Mouse (Mus musculus) embryonic stem cell, embryonic (primary cell): ENCODE results near the gene Zfp691.

ENCODE experiments used
- CTCF ChIA-PET, 4 experiments: fragments of 300-600 bp in 2 of 4; fragments of 350-600 bp in 2 of 4; sonication (Branson Sonifier 250); formaldehyde crosslinking; loops; one replicate each; lab custom pipeline; 2022; ENCODE audit warnings: inconsistent platforms in 2 of 4; lab: Charles Lee
- POLR2A ChIA-PET, 4 experiments: fragments of 300-600 bp in 2 of 4; fragments of 350-600 bp in 2 of 4; sonication (Branson Sonifier 250); formaldehyde crosslinking; loops; one replicate each; lab custom pipeline; 2022; ENCODE audit warnings: antibody characterized with exemption in 4 of 4, inconsistent platforms in 1 of 4; lab: Charles Lee

Zfp691 gene

GRCm38 (mm10) chr4:119183525-119183924 is 9.5 kb upstream of the Zfp691 start:
- POLR2A ChIA-PET, result interaction anchor here in 3 of 4 experiments (0.7 to 2.1 kb wide), 6 partner anchors 10 to 75 kb away, joined by 3 to 6 read pairs (median 3); partner anchors contain the start of genes Slc2a1 (in 1 of the 3) and Svbp (in 1 of the 3)

DNA sequence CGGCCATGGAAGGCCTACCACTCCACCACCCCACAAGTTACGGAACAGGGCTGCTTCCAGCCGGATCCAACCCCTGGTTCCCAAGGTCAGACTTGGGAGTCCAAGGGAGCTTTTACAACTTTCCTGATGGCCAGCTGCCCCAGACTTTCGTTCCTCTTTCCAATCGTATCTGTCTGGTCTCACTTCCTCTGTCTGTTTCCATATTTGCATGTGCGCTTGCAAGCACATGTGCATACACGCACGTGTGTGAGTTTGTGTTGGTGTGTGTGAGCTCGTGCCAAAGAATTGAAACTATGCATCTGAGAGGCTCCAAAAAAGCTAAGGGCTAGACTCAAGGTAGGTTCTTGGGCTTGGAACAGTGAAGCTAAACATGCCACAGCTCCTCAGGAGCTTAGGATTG is 7.5 kb upstream of the Zfp691 start:
- ChIA-PET POLR2A (interaction anchor here in 2 of 4 experiments (0.6 to 1.3 kb wide), 4 partner anchors 8 to 58 kb away, joined by 3 to 4 read pairs (median 4); no protein-coding TSS in a partner anchor), CTCF (interaction anchor here in 2 of 4 experiments (0.8 to 1.8 kb wide), 3 partner anchors 22 to 178 kb away, joined by 3 to 5 read pairs (median 3); no protein-coding TSS in a partner anchor)

More at GRCm38 (mm10) chr4:119183525-119183924, 9.5 kb upstream of the Zfp691 start:
- CTCF ChIA-PET, result interaction anchor here in 2 of 4 experiments (0.6 to 1.7 kb wide), 4 partner anchors 20 to 818 kb away, joined by 3 to 4 read pairs (median 3); no protein-coding TSS in a partner anchor

DNA sequence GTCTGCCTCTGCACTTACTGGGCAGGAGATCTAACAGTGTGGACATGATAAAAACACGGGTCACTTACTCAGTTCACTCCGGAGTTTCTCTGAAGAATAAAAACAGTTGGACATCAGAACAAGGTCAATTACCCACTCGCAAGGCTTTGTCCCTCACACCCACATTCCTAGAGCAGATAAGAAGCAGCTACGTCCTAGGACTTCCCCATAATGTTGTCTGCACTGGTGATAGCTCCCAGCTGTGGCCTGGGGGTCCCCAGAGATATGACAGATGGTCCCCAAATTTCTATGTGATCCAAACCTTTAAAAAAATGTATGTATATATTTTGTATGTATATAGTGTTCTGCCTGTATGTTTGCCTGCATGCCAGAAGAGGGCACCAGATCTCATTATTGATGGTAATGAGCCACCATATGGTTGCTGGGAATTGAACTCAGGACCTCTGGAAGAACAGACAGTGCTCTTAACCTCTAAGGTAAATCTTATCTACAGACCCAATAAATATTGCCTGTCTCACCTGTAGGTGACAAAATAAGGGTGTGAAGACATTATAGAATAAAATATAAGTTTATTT is 6.2 kb upstream of the Zfp691 start:
- CTCF ChIA-PET, result interaction anchor here in 1 of 4 experiments (2.0 kb wide), 1 partner anchor 10 kb away, joined by 6 read pairs; no protein-coding TSS in a partner anchor
- POLR2A ChIA-PET, result interaction anchor here in 2 of 4 experiments (0.9 to 1.5 kb wide), 3 partner anchors 10 to 72 kb away, joined by 3 to 4 read pairs (median 3); partner anchors contain the start of gene Slc2a1 (in 1 of the 2)

GRCm38 (mm10) chr4:119178331-119178730 is 4.3 kb upstream of the Zfp691 start:
- POLR2A ChIA-PET, result interaction anchor here in 3 of 4 experiments (0.6 to 1.3 kb wide), 5 partner anchors 17 to 70 kb away, joined by 3 to 4 read pairs (median 3); partner anchors contain the start of genes Slc2a1 (in 2 of the 3) and Svbp (in 1 of the 3)
- CTCF ChIA-PET, result interaction anchor here in 2 of 4 experiments (0.8 to 2.0 kb wide), 4 partner anchors 8 to 191 kb away, joined by 3 to 6 read pairs (median 4); no protein-coding TSS in a partner anchor

- ChIA-PET POLR2A (interaction anchor here in 3 of 4 experiments (0.6 to 1.3 kb wide), 6 partner anchors 18 to 98 kb away, joined by 3 to 4 read pairs (median 3); partner anchors contain the start of genes Slc2a1 (in 2 of the 3) and Svbp (in 1 of the 3)), CTCF (interaction anchor here in 2 of 4 experiments (0.6 to 1.6 kb wide), 5 partner anchors 12 to 192 kb away, joined by 3 to 5 read pairs (median 3); no protein-coding TSS in a partner anchor)
Measured at GRCm38 (mm10) chr4:119177702-119178101, 3.7 kb upstream of the Zfp691 start.

DNA sequence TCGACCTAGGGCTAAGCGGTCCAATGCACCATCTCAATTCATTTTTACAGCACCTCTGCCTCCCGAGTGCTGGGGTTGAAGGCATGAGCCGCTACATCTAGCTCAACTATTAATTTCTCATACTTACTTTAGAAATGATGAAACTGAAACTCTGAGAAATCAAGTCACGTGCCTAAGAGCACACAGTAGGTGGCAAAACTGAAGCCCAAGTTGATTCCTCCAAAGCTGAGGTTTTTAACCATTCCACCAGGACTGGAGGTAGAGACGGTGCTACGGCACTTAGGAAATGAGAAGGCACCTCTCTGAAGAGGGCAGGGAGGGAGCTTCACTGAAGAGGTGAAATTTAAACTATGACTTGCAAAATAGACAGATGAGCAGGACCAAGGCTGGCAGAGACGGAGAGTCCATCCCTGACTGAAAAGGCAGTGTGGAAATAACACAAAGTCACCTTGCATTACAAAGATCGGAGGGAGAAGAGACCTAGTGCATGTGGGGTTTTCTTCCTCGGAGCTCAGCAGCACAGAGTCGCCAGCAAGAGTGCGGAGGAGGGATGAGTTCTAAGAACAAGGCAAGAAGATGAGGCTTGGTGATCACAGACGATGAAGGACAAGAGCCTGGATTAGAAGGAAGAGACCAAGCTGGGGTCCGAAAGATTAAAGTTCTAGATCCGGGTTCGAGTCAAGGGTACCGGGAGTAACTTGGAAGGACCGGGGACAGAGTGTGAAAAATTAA is 910 bp downstream of the Zfp691 start:
- ChIA-PET CTCF (interaction anchor here (0.6 to 2.8 kb wide), 14 partner anchors 10 to 594 kb away, joined by 3 to 14 read pairs (median 4); partner anchors contain the start of gene Slc2a1 (in 1 of the 4)), POLR2A (interaction anchor here (0.5 to 2.7 kb wide), 23 partner anchors 9 to 197 kb away, joined by 3 to 20 read pairs (median 5); partner anchors contain the start of genes AU022252 (in 2 of the 4), P3h1 (in 2 of the 4), Slc2a1 (in 2 of the 4) and Svbp (in 1 of the 4))

GRCm38 (mm10) chr4:119167663-119168062 is 6.3 kb downstream of the Zfp691 start:
- CTCF ChIA-PET, result interaction anchor here in 3 of 4 experiments (1.0 to 2.0 kb wide), 20 partner anchors 10 to 589 kb away, joined by 3 to 16 read pairs (median 4); no protein-coding TSS in a partner anchor

GRCm38 (mm10) chr4:119167068-119167467 is 6.9 kb downstream of the Zfp691 start:
- ChIA-PET POLR2A (interaction anchor here in 3 of 4 experiments (0.6 to 1.6 kb wide), 13 partner anchors 24 to 544 kb away, joined by 3 to 13 read pairs (median 4); partner anchors contain the start of genes Slc2a1 (in 1 of the 3) and Tmem269 (in 1 of the 3)), CTCF (interaction anchor here (0.6 to 2.0 kb wide), 26 partner anchors 9 to 588 kb away, joined by 3 to 16 read pairs (median 4); partner anchors contain the start of gene Svbp (in 1 of the 4))

More at GRCm38 (mm10) chr4:119167663-119168062, 6.3 kb downstream of the Zfp691 start:
- POLR2A ChIA-PET, result interaction anchor here in 3 of 4 experiments (0.6 to 1.6 kb wide), 9 partner anchors 25 to 168 kb away, joined by 3 to 13 read pairs (median 4); partner anchors contain the start of genes Slc2a1 (in 1 of the 3) and Tmem269 (in 1 of the 3)

DNA sequence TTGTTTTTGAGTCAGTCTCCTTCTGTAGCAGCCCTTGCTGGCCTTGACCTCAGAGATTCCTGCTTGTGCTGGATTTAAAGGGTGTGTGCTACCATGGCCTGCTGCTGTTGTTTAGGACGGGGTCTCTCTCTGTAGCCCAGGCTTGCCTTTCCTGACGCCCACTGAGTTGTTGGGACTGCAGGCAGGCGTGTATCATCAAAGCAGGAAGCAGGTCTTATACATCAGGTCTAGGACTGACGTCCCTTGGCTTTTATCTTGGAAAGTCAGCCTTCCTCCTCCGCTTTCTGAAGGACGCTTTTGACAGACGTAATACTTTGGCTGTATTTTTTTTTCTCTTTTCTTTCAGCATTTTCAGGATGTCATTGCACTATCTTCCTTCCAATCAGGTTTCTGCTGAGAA is 8.1 kb downstream of the Zfp691 start:
- ChIA-PET CTCF (interaction anchor here in 3 of 4 experiments (0.6 to 1.7 kb wide), 10 partner anchors 9 to 521 kb away, joined by 3 to 9 read pairs (median 4); partner anchors contain the start of genes AU022252 (in 1 of the 3), P3h1 (in 1 of the 3), Svbp (in 1 of the 3) and Tmem269 (in 1 of the 3)), POLR2A (interaction anchor here in 3 of 4 experiments (0.7 to 1.6 kb wide), 6 partner anchors 24 to 1590 kb away, joined by 3 to 13 read pairs (median 4); partner anchors contain the start of gene Slc2a1 (in 1 of the 3))

DNA sequence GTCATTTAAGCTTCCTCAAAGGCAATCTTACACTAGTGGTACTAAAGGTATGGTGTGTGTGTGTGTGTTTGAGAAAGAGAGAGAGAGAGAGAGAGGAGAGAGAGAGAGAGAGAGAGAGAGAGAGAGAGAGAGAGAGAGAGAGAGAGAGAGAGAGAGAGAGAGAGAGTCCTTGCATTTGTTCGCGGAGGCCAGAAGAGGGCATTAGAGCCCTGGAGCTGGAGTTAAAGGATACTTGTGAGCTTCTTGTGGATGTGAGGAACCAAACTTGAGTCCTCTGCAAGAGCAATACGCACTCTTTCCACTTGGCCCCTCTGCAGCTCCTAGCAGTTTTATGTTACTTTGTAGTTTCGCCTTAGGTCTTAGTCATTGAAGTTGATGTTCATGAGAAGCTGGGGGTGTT is 11.0 kb downstream of the Zfp691 start:
- ChIA-PET CTCF (interaction anchor here (0.5 to 1.7 kb wide), 39 partner anchors 9 to 1067 kb away, joined by 3 to 12 read pairs (median 4); partner anchors contain the start of genes AU022252 (in 1 of the 4) and Slc2a1 (in 1 of the 4)), POLR2A (interaction anchor here in 3 of 4 experiments (0.6 to 1.9 kb wide), 17 partner anchors 10 to 161 kb away, joined by 3 to 11 read pairs (median 4); partner anchors contain the start of gene Slc2a1 (in 2 of the 3))

- POLR2A ChIA-PET, result interaction anchor here in 1 of 4 experiments (0.9 to 1.9 kb wide), 3 partner anchors 34 to 150 kb away, joined by 3 to 4 read pairs (median 3); no protein-coding TSS in a partner anchor
- CTCF ChIA-PET, result interaction anchor here in 1 of 4 experiments (1.2 kb wide), 1 partner anchor 9 kb away, joined by 3 read pairs; no protein-coding TSS in a partner anchor
Measured at GRCm38 (mm10) chr4:119161358-119161757, 12.6 kb downstream of the Zfp691 start.

DNA sequence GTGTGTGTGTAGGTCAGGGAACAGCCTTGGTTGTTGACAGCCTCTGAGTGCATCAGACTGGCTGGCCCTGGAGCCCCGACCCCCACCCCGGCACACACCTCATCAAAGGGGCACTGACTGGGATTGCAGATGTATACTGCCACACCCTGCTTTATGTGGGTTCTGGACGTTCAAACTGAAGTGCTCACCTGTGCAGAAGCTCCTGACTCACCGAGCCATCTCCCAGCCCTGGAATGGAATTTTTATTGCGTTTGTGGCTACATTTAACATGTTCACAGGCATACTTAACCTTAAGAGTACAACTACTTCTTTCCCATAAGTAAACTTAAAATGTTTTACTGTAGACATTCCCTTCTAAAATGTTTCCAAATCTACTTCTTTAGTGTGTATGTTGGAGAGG is 16.1 kb downstream of the Zfp691 start:
- CTCF ChIA-PET, result interaction anchor here (0.6 to 2.6 kb wide), 35 partner anchors 8 to 1460 kb away, joined by 3 to 37 read pairs (median 6); partner anchors contain the start of genes AU022252 (in 2 of the 4), P3h1 (in 2 of the 4), Slc2a1 (in 1 of the 4) and Svbp (in 1 of the 4)
- POLR2A ChIA-PET, result interaction anchor here in 3 of 4 experiments (0.7 to 2.8 kb wide), 7 partner anchors 15 to 978 kb away, joined by 3 to 12 read pairs (median 3); partner anchors contain the start of genes AU022252 (in 2 of the 3) and P3h1 (in 2 of the 3)

DNA sequence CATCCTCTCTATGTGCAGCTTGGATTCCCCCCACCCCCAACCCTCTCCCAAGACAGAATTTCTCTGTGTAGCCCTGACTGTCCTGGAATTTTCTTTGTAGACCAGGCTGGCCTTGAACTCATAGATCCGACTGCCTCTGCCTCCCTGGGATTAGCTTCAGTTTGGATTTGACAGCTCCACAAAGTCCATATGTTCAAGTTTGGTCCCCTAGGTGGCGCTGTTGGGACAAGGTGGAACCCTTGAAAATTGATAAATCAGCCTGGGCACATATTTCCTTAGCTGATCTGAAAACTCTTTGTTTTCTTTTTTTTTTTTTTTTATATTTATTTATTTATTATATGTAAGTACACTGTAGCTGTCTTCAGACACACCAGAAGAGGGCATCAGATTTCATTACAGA is 16.8 kb downstream of the Zfp691 start:
- ChIA-PET POLR2A (interaction anchor here in 3 of 4 experiments (0.7 to 2.8 kb wide), 14 partner anchors 10 to 977 kb away, joined by 3 to 12 read pairs (median 3); partner anchors contain the start of genes AU022252 (in 3 of the 3), P3h1 (in 3 of the 3) and Slc2a1 (in 2 of the 3)), CTCF (interaction anchor here (0.6 to 2.6 kb wide), 86 partner anchors 8 to 1460 kb away, joined by 3 to 37 read pairs (median 4); partner anchors contain the start of genes AU022252 (in 2 of the 4), P3h1 (in 2 of the 4), Slc2a1 (in 2 of the 4) and Zfp691 (in 2 of the 4))

DNA sequence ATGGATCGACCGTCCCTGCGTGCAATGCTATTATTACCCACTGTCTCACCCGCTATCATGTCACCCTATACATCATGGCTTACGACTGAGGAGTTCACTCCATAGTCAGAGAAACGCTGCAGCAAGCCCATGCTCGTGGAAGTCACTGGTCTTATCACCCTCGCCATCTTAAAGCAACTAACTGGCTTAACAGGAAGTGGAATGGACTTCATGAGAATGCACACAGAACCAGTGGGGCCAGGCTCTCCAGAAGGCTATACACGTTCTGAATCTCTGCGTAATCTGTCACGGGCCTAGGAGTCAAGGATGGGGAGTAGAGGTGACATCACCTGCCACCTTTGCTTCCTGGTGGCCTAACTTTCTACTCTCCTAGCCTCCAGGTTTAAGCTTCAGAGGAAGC is 25.3 kb downstream of the Zfp691 start:
- ChIA-PET CTCF (interaction anchor here in 2 of 4 experiments (0.6 to 3.7 kb wide), 3 partner anchors 8 to 409 kb away, joined by 4 to 10 read pairs (median 4); no protein-coding TSS in a partner anchor), POLR2A (interaction anchor here in 1 of 4 experiments (0.6 to 1.3 kb wide), 5 partner anchors 14 to 527 kb away, joined by 3 to 4 read pairs (median 3); no protein-coding TSS in a partner anchor)

DNA sequence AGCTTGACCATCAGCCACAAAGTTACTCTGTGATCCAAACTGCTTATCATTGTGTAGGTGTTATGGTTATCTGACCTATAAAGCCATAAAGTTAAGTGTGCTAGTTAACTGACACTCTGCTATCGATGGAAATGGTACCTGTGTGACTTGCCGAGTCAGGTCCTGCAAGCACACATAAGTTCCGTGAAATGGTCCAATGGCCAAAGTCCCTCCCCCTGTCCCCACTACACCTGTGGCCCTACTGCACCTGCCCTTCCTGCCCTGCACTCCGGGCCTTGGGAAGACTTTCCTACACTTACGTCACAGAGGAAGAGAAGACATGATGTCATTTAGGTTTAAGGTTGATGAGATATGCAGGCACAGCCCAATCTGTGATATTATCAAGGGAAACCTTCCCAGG is 26.6 kb downstream of the Zfp691 start:
- ChIA-PET CTCF (interaction anchor here in 1 of 4 experiments (3.7 kb wide), 1 partner anchor 10 kb away, joined by 10 read pairs; no protein-coding TSS in a partner anchor), POLR2A (interaction anchor here in 2 of 4 experiments (0.6 to 1.6 kb wide), 9 partner anchors 8 to 76 kb away, joined by 3 to 5 read pairs (median 3); partner anchors contain the start of gene Slc2a1 (in 2 of the 2))
